Mouse (Mus musculus): ENCODE measurements around the gene Rac3.

DNA sequence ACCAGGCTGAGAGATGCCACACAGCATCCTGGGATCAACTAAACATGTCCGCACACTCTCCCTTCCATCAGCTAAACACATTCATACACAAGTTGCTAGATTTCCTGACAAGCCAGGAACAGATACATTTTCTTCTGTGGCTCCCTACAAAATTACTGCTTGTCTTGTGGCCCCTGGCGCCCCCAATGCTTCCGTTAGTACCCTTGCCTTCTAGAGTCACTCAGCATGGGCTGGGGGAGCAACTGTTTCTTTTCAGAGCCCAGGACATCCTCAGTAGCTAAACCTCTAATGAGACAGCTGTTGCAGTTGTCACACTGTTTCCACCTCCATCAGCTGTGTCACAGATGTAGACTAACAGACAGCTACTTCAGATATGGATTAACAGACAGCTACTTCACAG, 51.5 kb downstream of the Rac3 start:
- TF ChIP-seq CHD2 (IDR thresholded peaks at IDR 0.05; ENCODE audit: low read depth, low read length) (no peak), ZNF384 (IDR thresholded peaks at IDR 0.05; ENCODE audit: low read depth, low read length) (no peak)

Data from ES-E14 (cell line).